Mouse (Mus musculus): ENCODE results near the gene Tgm4. TPM values are rescaled to one million over a fixed set of nuclear protein-coding genes. Genes with fewer than 3 reads are reported as not detected.

The Tgm4 gene
- 1 to 10 TPM in 1 of 2 experiments, under 1 TPM in 1; 0.83 to 1.7 TPM for polyA plus RNA-seq (2017; shearing (Covaris generic))

DNA sequence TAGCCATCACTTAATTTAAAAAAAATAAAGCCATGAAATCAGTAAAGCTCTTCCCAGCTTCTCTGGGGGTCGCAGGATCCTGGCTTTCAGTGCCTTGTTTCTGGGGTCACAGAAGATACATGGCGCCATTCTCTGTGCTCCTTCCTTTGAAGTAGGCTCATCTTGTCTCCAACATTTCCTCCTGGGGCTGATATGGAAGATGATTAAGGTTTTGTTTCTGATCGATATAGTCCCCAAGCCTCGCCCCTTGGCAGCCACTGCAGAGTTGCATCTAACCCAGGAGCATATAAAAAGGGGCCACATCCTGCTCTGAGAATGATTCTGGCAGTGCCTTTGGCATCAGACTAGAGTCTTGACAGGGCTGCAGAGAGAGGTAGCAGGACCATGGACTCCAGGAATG, at the start of gene Tgm4:
TSS of gene Tgm4 (plus strand) at position 301 of the 400 bp plus-strand sequence.
- no peak for ATAC-seq

DNA sequence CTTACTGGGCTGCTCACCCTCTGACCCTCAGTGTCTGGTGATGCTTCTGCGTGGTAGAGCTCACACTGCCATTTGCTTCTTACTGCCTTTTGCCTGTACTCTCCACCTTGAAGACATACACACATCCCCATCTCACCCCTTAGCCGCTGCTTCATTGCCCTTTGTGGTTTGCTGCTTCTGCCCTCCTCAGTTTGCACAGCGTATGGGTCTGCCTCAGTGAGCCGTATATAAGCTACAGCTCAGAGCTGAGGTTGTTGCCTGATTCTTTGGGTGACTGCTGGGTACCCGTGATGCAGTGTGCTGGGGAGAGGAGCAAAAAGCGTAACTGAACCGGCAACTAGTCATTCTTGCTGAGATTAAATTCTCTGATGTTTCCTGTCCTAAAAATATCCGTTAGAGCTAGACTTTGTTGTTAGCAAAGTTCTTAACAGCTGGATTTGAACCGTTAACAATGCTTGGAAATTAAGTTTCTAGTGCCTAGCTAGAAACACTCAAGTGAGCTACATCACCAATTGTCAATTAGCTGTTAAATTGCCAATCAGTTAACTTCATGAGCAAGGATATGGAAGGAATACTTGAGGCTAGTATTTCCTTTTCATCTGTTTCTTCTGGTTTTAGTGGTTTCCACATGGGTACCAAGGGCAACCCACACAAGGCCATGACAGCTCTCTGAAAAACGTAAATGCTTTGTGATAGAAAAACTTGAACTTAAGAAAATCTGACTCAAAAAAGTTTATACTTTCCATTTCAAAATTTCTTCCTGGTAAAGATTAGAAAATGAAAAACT, 35.9 kb upstream of the Tgm4 start:
- peak; percentile 70 for ATAC-seq

DNA sequence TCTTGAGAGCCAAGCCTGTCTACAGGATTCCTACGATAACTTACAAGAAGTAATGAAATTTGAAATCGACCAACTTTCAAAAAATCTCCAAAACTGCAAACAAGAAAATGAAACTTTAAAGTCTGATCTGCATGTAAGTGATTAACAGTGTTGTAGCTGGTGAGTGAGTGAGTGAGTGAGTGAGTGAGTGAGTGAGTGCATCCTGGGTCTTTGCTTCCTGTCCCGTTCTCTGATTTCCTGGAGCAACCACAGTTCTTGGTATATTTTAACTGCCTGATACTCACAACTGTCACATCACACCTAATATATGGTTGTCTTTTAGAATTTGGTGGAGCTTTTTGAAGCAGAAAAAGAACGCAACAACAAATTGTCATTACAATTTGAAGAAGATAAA, 35.3 kb upstream of the Tgm4 start:
- ATAC-seq = peak; percentile 73

DNA sequence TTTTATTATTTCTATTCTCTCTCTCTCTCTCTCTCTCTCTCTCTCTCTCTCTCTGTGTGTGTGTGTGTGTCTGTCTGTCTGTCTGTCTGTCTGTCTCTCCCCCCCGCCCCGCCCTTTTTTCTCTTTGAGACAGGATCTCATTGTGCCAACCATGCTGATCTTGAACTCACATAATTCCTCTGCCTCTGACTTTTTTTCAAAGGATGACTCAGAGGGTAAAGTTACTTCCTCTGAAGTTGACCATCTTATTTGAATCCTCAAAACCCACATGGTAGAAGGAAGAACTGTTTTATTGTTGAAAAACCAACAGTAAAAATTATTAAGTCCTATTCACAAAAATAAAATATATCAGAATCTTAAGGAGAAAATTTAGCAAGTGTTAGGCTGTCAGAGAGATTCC, 29.8 kb upstream of the Tgm4 start:
- ATAC-seq = no peak

DNA sequence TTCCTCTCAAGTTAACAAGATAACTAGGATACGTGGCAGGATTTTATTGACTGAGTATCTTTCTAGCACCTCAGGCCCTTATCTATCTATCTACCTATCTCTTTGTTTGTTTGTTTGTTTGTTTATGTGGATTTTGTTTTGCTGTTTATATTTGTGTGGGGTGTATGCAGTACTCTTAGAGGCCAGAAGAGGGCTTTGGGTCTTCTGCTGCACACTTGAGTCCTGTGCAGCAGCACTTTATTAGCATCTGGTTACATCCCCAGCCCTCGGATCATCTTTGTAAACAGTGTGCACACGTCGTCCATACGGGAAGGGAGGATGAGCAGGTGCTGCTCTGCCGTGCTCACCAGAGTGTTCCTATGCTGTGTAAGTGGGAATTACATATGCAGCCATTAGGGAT, 28.5 kb upstream of the Tgm4 start:
- ATAC-seq = peak; percentile 41

DNA sequence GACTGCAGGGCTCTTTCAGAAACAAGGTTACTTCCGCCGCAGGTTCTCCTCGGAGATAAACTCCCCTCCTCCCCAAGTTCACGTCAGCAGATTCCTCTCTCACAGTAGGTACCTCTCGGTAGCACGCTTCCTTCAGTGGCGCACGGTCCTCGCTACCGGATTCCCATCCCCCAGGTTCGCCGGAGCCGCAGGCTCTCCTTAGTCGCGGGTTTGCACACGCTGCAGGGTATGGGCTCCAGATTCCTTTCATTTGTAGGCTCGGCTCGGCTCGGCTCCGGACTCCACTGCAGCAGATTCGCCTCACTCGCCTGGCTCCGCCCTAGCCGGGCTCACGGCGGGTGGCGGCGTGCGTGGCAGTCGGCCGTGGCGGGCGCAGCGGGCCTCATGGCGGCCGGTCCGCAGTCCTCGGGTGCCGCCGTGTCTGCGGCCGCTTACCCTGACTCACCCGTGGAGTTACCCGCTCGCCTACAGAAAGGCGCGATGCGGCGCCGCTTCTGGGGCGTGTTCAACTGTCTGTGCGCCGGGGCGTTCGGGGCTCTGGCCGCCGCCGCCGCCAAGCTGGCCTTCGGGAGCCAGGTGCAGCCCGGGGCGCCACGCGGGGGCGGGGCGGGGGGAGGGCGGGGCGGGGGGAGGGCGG, 13.4 kb upstream of the Tgm4 start, which contains the start of gene Tmem42:
TSS of gene Tmem42 (plus strand) at position 332 of the 637 bp plus-strand sequence.
- ATAC-seq = peak; percentile 88

DNA sequence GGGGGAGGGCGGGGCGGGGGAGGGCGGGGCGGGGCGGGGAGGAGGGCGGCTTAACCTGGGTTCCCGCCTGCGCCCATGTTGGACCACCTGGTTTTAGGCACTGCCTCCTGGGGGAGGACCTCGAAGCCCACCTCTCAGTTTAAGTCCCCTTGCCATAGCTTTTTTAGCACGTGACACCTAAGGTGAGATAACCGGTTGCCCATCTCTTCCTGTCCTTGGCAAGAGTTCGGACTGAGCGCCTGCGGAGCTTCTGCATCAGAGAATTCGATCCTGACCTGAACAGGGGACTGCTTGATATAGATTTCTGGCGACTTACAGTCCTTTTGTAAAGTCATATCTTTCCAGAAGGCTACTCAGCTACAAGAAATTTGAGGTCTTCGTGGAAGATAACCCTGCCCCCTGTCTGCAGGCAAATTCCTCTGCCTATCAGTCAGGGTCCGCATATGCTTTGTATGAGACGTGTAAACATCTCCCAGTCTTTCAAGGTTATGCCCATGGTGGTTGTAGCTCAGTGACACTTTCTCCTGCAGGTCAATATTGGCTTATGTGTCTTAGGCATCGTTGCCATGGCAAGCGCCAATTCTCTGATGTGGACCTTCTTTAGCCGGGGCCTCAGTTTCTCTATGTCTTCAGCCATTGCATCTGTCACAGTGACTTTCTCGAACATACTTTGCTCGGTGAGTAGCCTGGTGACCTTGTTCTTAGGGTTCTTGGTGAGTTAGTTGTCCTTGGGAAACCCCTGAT, 12.7 kb upstream of the Tgm4 start:
- no peak for ATAC-seq

DNA sequence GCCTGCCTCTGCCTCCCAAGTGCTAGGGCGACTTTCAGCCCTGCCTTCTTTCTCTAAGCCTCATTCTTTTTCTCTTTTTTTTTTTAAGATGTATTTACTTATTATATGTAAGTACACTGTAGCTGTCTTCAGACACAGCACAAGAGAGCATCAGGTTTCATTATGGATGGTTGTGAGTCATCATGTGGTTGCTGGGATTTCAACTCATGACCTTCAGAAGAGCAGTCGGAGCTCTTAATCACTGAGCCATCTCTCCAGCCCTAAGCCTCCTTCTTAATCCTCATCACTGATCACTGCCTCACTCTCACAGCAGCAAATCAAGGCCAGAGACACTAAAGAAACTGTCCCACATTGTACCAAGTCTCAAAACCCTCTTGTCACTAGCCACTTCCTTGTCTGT, 10.3 kb upstream of the Tgm4 start:
- no peak for ATAC-seq

DNA sequence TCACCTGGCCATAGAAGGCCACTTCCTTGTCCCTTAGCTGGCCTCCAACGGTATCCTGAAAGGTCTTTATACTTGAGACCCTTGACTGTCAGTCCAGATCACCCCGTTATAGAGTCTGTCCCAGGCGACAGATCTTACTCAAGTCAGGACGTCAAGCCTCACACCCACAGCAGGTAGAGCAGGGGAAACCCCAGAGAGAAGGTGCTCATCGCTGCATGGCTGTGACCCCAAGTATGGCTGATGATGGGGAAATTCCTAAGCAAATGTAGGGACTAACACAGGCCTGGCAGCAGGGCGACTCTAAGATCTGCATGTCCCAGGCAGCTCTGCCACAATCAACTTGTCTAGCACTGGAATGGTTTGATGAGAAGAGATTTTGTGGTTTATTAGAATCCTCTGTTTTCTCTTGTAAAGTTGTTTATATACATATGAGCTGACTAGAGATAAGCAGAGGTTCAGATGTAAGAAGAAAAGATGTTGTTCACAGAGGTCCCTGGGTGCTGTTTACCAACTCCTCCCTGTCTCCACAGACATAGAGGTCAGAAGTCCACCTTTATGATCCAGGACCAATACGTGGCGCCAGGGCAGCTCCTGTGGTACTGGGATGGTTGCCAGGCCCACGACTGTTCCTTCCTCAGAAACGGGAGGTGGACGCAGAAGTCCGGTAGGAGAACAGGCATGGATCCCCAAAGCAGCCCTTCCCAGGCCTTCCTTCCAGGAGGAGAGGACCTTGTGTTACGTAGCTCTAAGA, 2.9 kb upstream of the Tgm4 start:
- ATAC-seq = peak; percentile 81

DNA sequence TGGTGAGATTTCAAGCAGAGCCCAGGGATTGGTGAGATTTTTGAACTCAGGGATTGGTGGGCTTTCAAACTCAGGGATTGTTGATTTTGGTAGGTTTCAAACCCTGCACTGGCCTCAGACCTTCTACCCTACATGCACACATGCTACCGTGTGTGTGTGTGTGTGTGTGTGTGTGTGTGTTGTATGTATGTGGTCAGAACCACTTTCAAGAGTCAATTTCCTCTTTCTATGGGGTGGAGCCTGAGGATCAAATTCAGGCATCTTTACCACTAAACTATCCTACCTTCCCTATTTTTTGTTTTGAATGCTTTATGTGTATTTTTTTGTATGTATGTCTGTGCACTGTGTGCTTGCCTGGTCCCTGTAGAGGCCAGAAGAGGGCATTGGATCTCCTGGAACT, 13.1 kb downstream of the Tgm4 start:
- ATAC-seq = no peak

DNA sequence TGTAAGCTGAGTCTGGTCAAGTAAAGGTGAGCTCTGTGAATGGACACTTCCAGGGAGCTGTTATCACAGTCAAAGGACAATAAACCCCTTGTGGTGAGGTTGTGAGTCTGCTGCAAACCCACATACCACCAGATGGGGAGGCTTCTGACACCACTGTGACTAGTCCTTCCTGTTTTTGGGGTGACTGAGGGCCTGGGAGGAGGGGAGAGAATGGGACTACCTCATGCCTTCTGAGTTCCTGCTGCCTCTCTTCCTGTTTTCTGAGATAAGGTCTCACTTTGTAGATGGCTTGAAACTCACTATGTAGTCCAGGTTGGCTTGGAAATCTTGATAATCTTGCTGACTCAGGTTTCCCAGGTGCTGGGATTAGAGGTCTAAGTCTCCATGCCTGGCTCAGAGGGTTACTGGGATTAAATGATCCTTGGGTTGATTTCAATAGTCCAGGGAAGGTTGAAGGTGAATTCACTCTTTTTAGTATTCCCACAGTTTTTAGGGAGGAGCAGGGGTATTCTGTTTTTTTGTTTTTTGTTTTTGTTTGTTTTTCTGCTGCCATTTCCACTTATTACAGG, 24.3 kb downstream of the Tgm4 start:
- ATAC-seq = peak; percentile 99

DNA sequence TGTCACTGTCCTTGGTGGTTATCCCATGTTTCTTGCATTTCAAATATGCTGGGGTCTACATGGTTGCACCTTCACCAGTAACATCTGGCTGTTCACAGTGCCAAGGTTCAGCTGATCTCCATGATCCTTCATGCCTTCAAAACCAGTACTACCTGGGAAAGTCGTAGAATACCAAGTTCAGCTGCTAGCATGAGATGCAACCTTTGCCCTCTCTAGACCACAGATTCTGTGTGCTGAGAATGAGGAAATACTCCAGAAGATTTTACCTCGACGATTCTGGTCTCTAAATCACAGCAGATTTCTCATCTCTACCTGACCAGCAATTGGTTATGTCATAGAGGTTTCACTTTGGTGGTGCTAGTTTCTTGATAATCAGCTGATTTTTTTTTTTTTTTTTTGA, 25.6 kb downstream of the Tgm4 start:
- no peak for ATAC-seq

DNA sequence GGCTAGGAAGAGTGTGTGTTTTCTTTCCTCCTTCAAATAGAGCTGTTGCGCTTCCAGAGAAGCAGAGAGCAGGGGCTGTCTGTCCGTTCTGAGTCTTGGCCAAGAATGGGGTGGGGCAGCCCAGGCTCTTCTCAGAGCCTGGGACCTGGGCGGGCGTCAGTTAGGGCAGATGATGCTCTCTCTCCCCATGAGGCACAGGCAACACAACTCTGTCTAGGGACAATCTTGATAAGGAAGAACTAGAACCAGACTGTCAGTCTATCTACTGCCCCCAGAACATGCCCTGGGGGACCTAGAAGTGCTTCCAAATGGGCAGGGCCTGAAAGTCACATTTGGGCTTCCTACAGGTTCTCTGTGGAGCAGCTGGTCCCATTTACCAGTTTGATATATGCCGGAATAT, 44.6 kb downstream of the Tgm4 start:
- no peak for ATAC-seq

DNA sequence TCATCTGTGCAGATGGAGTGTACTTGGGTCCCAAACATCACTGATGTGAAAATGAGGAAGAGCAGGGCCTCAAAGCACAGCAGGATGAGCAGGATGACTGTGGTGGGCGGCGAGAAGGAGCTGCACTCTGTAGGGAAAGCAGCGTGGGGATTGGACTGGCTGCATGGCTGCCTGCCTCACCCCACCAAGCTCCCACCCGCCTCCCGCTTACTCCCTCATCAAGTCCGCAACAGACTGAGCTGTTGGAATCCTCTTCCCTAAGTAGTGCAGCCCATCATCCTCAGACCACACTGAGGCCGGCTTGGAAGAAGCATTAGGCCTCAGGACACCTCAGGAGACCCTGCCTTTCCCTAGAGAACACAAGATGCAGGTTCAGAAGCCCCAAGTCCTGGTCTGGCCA, 45.8 kb downstream of the Tgm4 start:
- no peak for ATAC-seq

DNA sequence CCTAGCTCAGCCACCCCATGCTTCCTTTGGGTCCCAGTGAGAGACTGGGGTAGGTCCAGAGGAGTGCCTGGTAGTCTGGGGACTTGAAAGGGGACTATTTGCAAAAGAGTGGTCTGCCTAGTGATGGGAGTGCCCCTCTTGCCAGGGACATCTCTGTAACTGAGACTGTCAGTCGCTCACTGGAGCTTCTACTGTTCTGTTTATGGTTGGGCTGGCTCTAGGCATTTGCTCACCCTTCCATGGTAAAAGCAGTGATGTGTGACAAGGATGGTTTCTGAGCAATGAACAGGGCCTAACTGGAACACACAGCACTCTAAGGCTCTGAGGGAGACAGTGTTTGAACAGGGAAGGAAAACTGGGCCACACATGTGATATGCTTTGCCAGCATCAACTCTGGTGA, 46.3 kb downstream of the Tgm4 start:
- no peak for ATAC-seq

DNA sequence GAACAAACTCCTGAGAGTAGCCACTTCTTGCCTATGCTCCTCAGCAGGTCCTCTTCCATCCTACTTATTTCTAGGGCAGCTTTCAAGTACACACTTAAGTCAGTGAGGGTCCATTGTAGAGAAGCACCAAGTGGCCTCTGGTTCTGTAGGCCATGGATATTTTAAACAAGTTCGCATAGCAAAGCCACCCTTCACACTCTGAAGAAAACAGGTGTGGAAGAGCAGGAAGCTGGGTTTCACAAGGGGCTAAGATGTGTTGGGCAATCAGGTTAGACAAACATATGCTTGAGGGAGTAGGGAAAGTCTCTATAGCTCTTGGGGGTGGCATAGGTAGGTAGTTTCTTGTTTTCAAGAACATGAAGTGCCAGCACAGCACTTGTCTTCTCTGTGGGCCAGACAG, 50.8 kb downstream of the Tgm4 start:
- ATAC-seq = no peak

DNA sequence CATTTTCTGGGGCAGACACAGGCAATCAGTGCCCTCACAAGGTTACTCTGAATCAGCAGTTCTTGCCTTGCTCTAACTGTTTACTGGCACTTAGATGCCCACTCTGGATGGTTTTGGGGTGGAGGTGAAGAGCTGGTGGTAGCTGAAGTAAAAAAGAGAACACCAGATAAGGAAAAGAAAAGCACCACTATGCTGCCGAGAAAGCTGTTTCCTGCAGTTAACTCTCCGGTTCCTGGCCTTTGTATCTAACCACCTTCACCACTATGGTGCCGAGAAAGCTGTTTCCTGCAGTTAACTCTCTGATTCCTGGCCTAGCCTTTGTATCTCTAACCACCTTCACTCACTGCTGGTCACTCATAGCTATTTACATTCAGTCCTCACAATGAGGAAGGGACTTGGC, 53.0 kb downstream of the Tgm4 start:
- ATAC-seq = no peak

DNA sequence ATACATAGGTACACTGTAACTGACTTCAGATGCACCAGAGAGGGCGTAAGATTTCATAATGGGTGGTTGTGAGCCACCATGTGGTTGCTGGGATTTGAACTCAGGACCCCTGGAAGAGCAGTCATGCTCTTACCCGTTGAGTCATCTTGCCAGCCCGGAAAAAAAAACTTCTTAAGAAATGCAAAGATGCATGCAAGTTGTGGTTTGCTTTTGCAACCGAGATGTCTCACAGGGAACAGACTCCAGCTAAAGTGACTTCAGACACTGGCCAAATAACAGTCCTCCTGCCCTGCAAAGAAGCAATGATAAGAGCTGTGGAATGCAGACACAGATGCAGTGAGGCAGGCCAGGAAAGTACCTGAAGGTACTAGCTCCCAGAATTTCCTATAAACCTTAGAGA, 56.3 kb downstream of the Tgm4 start:
- ATAC-seq = no peak

DNA sequence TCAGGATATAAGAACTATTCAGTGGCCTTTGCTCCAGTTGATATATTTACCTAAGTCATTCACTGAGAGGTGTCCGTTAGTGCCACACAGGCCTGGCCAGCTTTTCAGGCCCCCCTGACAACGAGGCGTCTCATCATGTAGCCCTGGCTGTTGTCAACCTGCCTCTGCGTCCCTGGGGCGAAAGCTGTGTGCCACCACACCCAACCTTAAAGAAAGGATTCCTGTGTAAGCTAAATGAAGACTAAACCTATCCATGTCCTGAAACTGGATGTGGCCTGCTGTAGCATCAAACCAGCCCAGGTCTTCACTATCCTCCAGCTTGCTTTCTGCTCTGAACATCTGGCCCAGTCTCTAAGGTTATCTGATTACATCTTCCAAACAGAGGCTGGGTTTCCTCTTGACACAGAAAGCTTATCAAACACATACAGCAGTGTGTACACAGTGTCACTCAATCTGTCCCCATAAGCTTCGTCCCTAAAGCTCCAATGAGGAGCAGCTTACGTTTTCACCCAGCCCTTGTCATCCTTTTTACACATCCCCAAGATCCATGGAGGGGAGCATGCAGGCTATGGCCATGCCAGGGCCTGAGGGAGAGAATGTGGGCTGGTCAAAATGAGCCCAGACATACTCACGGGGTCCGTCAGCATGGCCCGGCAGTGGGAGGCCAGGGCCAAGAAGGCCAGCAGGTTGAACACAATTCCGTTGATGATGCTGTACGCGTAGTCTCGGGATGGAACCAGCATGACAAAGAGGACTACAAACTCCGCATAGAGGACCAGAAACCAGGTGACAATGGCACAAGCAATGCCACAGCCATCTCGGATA, 65.3 kb downstream of the Tgm4 start:
- no peak for ATAC-seq

DNA sequence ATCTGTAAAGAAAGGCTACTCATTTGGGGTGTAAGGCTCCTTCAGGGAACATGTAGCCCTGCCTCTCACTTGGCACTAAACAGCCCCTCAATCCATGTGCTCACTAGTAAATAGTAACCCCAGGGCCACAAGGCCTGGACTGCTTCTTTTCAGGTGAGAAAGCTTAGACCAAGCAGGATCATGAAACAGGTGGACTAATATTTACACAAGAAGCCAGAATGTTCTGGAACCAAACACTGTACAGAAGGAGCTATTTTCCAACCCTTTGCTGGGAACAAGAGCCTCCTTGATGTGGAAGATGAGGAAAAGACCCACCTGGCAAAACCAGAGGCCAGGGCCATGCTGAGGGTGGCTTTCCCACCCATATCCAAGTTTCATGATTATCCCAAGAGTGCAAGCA, 68.9 kb downstream of the Tgm4 start:
- no peak for ATAC-seq

DNA sequence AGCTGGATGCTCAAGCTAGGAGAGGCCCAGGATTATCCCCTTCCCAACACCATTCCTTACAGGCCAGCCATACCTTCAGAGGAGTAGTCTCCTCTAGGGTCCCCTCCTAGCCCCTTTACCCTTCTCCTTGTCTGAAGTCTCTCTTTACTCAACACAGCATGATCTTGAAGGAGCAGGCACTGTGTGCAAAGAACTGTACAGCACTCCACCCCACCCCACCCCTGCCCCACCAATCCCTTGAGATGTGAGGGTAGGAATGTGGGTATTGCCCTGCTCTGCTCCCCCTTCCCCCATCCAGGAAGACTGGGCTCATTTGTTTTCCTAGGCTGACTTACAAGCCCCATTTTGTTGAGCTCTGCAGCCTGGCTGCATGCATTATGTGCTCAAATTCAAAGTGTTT, 69.8 kb downstream of the Tgm4 start:
- no peak for ATAC-seq

DNA sequence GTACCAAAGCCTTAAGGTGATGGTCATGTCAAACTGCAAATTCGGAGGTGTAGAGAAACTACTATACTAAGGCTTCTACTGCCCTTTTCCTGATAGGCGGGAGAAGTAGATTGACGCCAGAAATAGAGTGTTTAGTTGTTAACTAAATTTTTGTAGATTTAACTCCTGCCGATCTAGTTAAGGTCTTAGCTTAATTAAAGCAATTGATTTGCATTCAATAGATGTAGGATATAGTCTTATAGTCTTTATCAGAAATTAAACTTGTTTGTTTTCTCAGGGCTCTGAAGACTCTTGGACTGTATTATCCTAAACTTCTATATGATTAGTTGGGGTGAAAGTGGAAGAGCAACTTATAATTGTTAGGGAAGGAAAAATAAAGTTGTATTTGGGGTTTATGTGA, 72.7 kb downstream of the Tgm4 start:
- peak; percentile 97 for ATAC-seq

All from CD4-positive, CD25-positive, alpha-beta regulatory T cell, adult 4 months (primary cell).